Mouse (Mus musculus): ENCODE measurements at regions not wholly inside any gene's neighbourhood (a gene's known extent, or its start where the extent isn't known, plus 50 kb on each side); places are given as distances from the start of the nearest gene placed in this dataset.

DNA sequence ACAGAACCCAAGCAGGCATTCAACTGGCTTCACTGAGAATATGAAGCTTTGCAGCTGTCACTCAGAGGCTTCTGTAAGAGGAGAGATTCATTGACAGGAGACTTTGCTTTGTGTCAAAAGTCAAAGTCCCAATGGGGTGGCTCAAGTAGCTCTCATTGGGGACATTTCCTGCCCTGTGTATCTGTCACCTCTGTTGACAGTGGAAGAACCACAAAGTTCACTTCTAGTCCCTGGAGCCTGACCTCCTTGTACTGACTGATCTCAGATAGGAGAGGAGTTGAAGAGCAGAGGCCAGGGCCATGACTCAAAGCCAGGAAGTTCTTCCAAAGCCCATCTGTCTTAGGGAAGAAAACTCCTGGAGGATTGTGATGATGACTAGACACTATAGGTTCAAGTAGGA, 191.5 kb upstream of the Gm11114 start:
- Histone ChIP-seq H3K27me3 (ENCODE audit: control insufficient read depth, insufficient read depth, low read length) (no peaks in the 10 kb centered on the region), H3K4me2 (replicated peaks; ENCODE audit: low read depth) (no peak overlapping the region), H3K9me3 (ENCODE audit: control insufficient read depth, low read length) (no peaks in the 10 kb centered on the region), H3K27ac (replicated peaks) (no peak overlapping the region), H3K4me1 (replicated peaks; ENCODE audit: control insufficient read depth, insufficient read depth) (no peaks in the 10 kb centered on the region), H3K4me3 (ENCODE audit: low read depth, low read length) (no peak overlapping the region), H3K9ac (ENCODE audit: low read length) (no peak overlapping the region), H3K36me3 (ENCODE audit: control insufficient read depth, insufficient read depth, low read length) (no peaks in the 10 kb centered on the region)
- ATAC-seq (ENCODE audit: low FRiP score, low TSS enrichment) (no peak), DNase-seq (ENCODE audit: low spot score) (no peak)
- TF ChIP-seq CTCF (IDR thresholded peaks at IDR 0.05; ENCODE audit: low read depth) (no peak), EP300 (optimal IDR thresholded peaks at IDR 0.05) (no peak)

DNA sequence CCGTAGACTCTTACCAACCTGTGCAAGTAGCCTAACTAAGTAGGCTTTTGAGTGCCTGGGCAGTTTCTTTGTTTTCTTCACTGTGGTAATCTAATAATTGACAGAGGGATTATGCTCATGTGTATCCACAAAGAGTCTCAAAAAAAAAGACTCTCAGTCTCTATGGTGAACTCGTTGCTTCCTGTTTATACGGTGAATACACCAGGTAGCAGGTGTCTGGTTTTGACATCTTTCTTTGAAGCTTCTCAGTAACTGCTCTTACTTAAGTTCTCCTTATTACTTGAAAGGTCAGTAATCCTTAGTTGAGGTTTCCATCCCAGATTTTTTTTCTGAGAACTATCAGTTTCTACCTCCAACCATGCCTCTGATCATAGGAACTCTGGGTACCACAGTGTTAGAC, 188.9 kb upstream of the Gm11114 start:
- Histone ChIP-seq H3K4me1 (replicated peaks; ENCODE audit: control insufficient read depth, insufficient read depth) (no peaks in the 10 kb centered on the region), H3K9me3 (ENCODE audit: control insufficient read depth, low read length) (no peaks in the 10 kb centered on the region), H3K27ac (replicated peaks) (no peak overlapping the region), H3K36me3 (ENCODE audit: control insufficient read depth, insufficient read depth, low read length) (no peaks in the 10 kb centered on the region), H3K27me3 (ENCODE audit: control insufficient read depth, insufficient read depth, low read length) (no peaks in the 10 kb centered on the region), H3K9ac (ENCODE audit: low read length) (no peak overlapping the region), H3K4me3 (ENCODE audit: low read depth, low read length) (no peak overlapping the region), H3K4me2 (replicated peaks; ENCODE audit: low read depth) (no peak overlapping the region)
- TF ChIP-seq EP300 (optimal IDR thresholded peaks at IDR 0.05) (no peak), CTCF (IDR thresholded peaks at IDR 0.05; ENCODE audit: low read depth) (no peak)
- 58% methylated on average over 3 of the region's 3 CpGs for WGBS
- ATAC-seq (ENCODE audit: low FRiP score, low TSS enrichment): no peak
- DNase-seq (ENCODE audit: low spot score): no peak

DNA sequence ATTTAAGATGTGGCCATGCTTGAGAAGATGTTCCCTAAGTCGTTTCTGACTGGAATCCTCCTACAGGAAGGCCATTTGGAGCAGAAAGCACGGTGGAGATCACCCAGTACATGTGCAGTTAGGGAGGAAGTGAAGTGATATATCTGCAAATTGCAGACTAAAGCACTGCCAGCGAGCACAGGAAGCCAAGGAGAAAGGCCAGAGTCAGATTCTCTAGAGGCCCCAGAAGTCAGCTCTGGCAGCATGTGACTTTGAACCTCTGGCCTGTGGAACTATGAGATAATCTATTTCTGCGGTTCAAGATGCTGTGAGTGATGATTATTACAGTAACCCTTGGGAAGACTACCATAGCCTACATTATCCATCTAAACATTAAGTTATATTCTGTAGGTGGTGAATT, 186.8 kb upstream of the Gm11114 start:
- DNase-seq (ENCODE audit: low spot score) (no peak), ATAC-seq (ENCODE audit: low FRiP score, low TSS enrichment) (no peak)
- Histone ChIP-seq H3K4me3 (ENCODE audit: low read depth, low read length) (no peak overlapping the region), H3K27ac (replicated peaks) (no peak overlapping the region), H3K9me3 (ENCODE audit: control insufficient read depth, low read length) (no peaks in the 10 kb centered on the region), H3K4me2 (replicated peaks; ENCODE audit: low read depth) (no peak overlapping the region), H3K9ac (ENCODE audit: low read length) (no peak overlapping the region), H3K36me3 (ENCODE audit: control insufficient read depth, insufficient read depth, low read length) (no peaks in the 10 kb centered on the region), H3K27me3 (ENCODE audit: control insufficient read depth, insufficient read depth, low read length) (no peaks in the 10 kb centered on the region), H3K4me1 (replicated peaks; ENCODE audit: control insufficient read depth, insufficient read depth) (no peaks in the 10 kb centered on the region)
- WGBS: 66% methylated on average over 4 of the region's 4 CpGs
- TF ChIP-seq CTCF (IDR thresholded peaks at IDR 0.05; ENCODE audit: low read depth): no peak

DNA sequence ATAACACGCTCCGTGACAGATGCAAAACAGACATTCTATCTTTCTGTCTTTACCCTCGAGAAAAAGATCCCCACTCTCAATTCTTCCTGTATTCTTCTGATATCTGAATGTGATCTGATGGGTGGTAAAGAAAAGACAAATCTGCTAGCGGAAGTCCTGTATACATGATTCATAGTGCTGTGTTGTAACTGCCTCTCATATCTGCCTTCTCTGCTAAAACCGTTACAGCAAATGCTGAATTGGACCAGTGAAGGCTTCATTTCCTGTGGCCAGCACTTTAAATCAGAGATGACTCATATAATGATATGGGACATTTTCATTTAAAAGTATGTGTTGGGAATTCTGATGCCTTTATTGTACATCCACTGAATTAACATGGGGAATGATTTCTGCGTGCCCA, 186.0 kb upstream of the Gm11114 start:
- Histone ChIP-seq H3K4me3 (ENCODE audit: low read depth, low read length) (no peak overlapping the region), H3K9me3 (ENCODE audit: control insufficient read depth, low read length) (no peaks in the 10 kb centered on the region), H3K27ac (replicated peaks) (no peak overlapping the region), H3K27me3 (ENCODE audit: control insufficient read depth, insufficient read depth, low read length) (no peaks in the 10 kb centered on the region), H3K36me3 (ENCODE audit: control insufficient read depth, insufficient read depth, low read length) (no peaks in the 10 kb centered on the region), H3K4me1 (replicated peaks; ENCODE audit: control insufficient read depth, insufficient read depth) (no peaks in the 10 kb centered on the region), H3K4me2 (replicated peaks; ENCODE audit: low read depth) (no peak overlapping the region), H3K9ac (ENCODE audit: low read length) (no peak overlapping the region)
- WGBS: 67% methylated on average over 6 of the region's 6 CpGs
- TF ChIP-seq CTCF (IDR thresholded peaks at IDR 0.05; ENCODE audit: low read depth) (no peak), EP300 (optimal IDR thresholded peaks at IDR 0.05) (no peak)
- no peak for DNase-seq (ENCODE audit: low spot score)
- no peak for ATAC-seq (ENCODE audit: low FRiP score, low TSS enrichment)

DNA sequence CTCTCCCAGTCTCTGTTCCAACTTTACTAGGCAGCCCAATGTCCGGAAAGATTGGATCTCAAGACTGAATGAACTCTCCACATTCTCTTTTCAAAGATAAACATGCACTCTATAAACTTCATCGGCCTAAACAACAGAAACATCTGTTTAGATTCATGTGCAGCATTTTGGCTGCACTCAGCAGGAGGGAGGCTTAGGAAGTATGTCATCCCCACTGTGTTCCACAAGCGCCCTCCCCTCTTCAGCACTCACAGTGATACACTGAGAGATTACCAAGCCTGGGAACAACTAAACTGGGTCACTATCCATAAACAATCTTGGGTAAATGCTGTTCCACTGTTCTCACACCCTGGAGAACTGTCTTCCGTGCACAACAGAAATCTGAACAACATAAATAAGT, 185.5 kb upstream of the Gm11114 start:
- no peak overlapping the region for H3K27ac ChIP-seq (replicated peaks)

DNA sequence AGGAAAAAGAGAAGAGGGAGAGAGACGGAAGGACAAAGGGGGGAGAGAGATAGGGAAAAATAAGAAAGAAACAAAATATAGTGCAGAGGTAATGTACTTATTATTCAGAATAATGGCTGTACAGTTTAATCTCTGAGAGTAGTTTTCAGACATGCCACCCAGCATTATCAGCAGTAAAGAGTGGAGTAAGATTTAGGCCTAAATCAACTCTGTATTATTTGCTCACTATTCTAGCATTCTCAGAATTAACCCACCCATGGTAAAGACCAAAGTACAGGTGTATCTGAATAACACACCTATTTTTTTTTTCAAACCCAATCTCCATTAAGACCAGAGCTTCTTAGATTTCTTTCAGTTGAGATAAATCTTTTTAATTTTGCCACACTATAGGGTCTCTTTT, 177.7 kb upstream of the Gm11114 start:
- Histone ChIP-seq H3K4me1 (replicated peaks; ENCODE audit: control insufficient read depth, insufficient read depth) (no peaks in the 10 kb centered on the region), H3K27ac (replicated peaks) (no peak overlapping the region), H3K9ac (ENCODE audit: low read length) (no peak overlapping the region), H3K36me3 (ENCODE audit: control insufficient read depth, insufficient read depth, low read length) (no peaks in the 10 kb centered on the region), H3K9me3 (ENCODE audit: control insufficient read depth, low read length) (no peaks in the 10 kb centered on the region), H3K4me3 (ENCODE audit: low read depth, low read length) (no peak overlapping the region), H3K27me3 (ENCODE audit: control insufficient read depth, insufficient read depth, low read length) (no peaks in the 10 kb centered on the region), H3K4me2 (replicated peaks; ENCODE audit: low read depth) (no peak overlapping the region)
- 63% methylated on average over 1 of the region's 1 CpGs for WGBS
- ATAC-seq (ENCODE audit: low FRiP score, low TSS enrichment): peak; percentile 86
- no peak for DNase-seq (ENCODE audit: low spot score)
- TF ChIP-seq EP300 (optimal IDR thresholded peaks at IDR 0.05) (no peak), CTCF (IDR thresholded peaks at IDR 0.05; ENCODE audit: low read depth) (no peak)

More for the DNA sequence above, 185.5 kb upstream of the Gm11114 start:
- no peaks in the 10 kb centered on the region for H3K36me3 ChIP-seq (ENCODE audit: control insufficient read depth, insufficient read depth, low read length)
- H3K27me3 ChIP-seq (ENCODE audit: control insufficient read depth, insufficient read depth, low read length): no peaks in the 10 kb centered on the region
- 52% methylated on average over 4 of the region's 4 CpGs for WGBS
- ATAC-seq (ENCODE audit: low FRiP score, low TSS enrichment) (peak; percentile 66; the same call in 1 of the 2 replicates), DNase-seq (ENCODE audit: low spot score) (no peak)
- no peak overlapping the region for H3K4me3 ChIP-seq (ENCODE audit: low read depth, low read length)
- no peak overlapping the region for H3K9ac ChIP-seq (ENCODE audit: low read length)
- TF ChIP-seq EP300 (optimal IDR thresholded peaks at IDR 0.05): no peak
- no peak for TF ChIP-seq CTCF (IDR thresholded peaks at IDR 0.05; ENCODE audit: low read depth)
- H3K4me2 ChIP-seq (replicated peaks; ENCODE audit: low read depth): no peak overlapping the region
- no peaks in the 10 kb centered on the region for H3K9me3 ChIP-seq (ENCODE audit: control insufficient read depth, low read length)
- no peaks in the 10 kb centered on the region for H3K4me1 ChIP-seq (replicated peaks; ENCODE audit: control insufficient read depth, insufficient read depth)

All from stomach, postnatal 0 days (tissue).